Mouse (Mus musculus) testis, adult 2 months (tissue): ENCODE data around the gene Lxn.

Experiments used
- CTCF ChIP-seq: fragments of 200-500 bp; IDR thresholded peaks from 2 replicates; pipeline ENCODE4 v1.5.1; 2012; ENCODE audit warnings: low read depth, mild to moderate bottlenecking, inconsistent platforms, low read length, moderate library complexity; ENCODE audit not compliant: control insufficient read depth, insufficient read depth, insufficient replicate concordance
- POLR2A ChIP-seq: fragments of 200-500 bp; IDR thresholded peaks from 2 replicates; pipeline ENCODE4 v1.6.1; 2012; ENCODE audit warnings: low read depth, mild to moderate bottlenecking, inconsistent platforms, low read length, moderate library complexity; ENCODE audit not compliant: control insufficient read depth

DNA sequence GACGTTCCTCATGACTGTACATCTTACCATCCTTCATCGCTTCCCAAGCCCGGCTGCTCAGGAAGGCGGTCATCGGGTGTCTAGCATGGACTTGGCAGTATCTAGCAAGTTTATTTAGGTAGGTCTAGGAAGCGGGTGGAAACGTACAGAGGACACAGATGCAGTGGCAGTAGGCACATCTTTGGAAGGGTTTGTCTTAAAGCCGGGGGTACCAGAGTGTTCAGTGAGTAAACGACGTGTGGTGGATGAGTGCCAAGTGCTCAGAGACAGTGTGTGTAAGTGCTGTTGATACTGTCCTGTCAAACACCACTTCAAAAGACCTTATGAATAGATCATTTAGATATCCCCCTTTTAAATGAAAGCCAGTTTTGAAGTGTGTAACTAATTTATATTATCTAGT, 1.1 kb downstream of the Lxn start:
- TF ChIP-seq CTCF (no peak), POLR2A (no peak)
